Mouse (Mus musculus): Measurements from ENCODE around the gene Phactr1.

Gene Phactr1

GRCm38 (mm10) chr13:43123895-43124682, 443.7 kb downstream of the Phactr1 start:
- no peak for DNase-seq (ENCODE audit: low read depth, low spot score)

GRCm38 (mm10) chr13:43124683-43125074, 444.3 kb downstream of the Phactr1 start:
- no peak for DNase-seq (ENCODE audit: low read depth, low spot score)

- no peak for DNase-seq (ENCODE audit: low read depth, low spot score)
Measured at GRCm38 (mm10) chr13:43130161-43130560, 449.7 kb downstream of the Phactr1 start.

GRCm38 (mm10) chr13:43131741-43132191, 451.3 kb downstream of the Phactr1 start:
- no peak for DNase-seq (ENCODE audit: low read depth, low spot score)

GRCm38 (mm10) chr13:43132859-43133258, 452.4 kb downstream of the Phactr1 start:
- DNase-seq (ENCODE audit: low read depth, low spot score), result no peak

- DNase-seq (ENCODE audit: low read depth, low spot score), result no peak
Measured at GRCm38 (mm10) chr13:43133400-43133799, 453.0 kb downstream of the Phactr1 start.

GRCm38 (mm10) chr13:43134468-43134867, 454.0 kb downstream of the Phactr1 start:
- DNase-seq (ENCODE audit: low read depth, low spot score), result no peak

- DNase-seq (ENCODE audit: low read depth, low spot score), result no peak
Measured at GRCm38 (mm10) chr13:43144720-43145418, 464.4 kb downstream of the Phactr1 start.

- no peak for DNase-seq (ENCODE audit: low read depth, low spot score)
Measured at GRCm38 (mm10) chr13:43146515-43147258, 466.3 kb downstream of the Phactr1 start.

GRCm38 (mm10) chr13:43148692-43149091, 468.3 kb downstream of the Phactr1 start:
- no peak for DNase-seq (ENCODE audit: low read depth, low spot score)

- DNase-seq (ENCODE audit: low read depth, low spot score), result no peak
Measured at GRCm38 (mm10) chr13:43149661-43150060, 469.2 kb downstream of the Phactr1 start.

- DNase-seq (ENCODE audit: low read depth, low spot score), result no peak
Measured at GRCm38 (mm10) chr13:43152005-43152520, 471.6 kb downstream of the Phactr1 start.

GRCm38 (mm10) chr13:43157370-43157769, 476.9 kb downstream of the Phactr1 start:
- DNase-seq (ENCODE audit: low read depth, low spot score), result no peak

- no peak for DNase-seq (ENCODE audit: low read depth, low spot score)
Measured at GRCm38 (mm10) chr13:43158281-43158680, 477.9 kb downstream of the Phactr1 start.

GRCm38 (mm10) chr13:43159429-43159828, 479.0 kb downstream of the Phactr1 start:
- DNase-seq (ENCODE audit: low read depth, low spot score), result no peak

GRCm38 (mm10) chr13:43167721-43168120, 487.3 kb downstream of the Phactr1 start:
- no peak for DNase-seq (ENCODE audit: low read depth, low spot score)

- peak; percentile 95 for DNase-seq (ENCODE audit: low read depth, low spot score)
Measured at GRCm38 (mm10) chr13:43171020-43171710, 490.7 kb downstream of the Phactr1 start, which contains the start of gene Tbc1d7. Gene Tbc1d7, minus strand, starts transcription at chr13:43171501.

- DNase-seq (ENCODE audit: low read depth, low spot score), result no peak
Measured at GRCm38 (mm10) chr13:43172036-43172713, 491.8 kb downstream of the Phactr1 start.

- peak; percentile 64 for DNase-seq (ENCODE audit: low read depth, low spot score)
Measured at GRCm38 (mm10) chr13:43173262-43173661, 492.8 kb downstream of the Phactr1 start.

- DNase-seq (ENCODE audit: low read depth, low spot score), result no peak
Measured at GRCm38 (mm10) chr13:43176676-43177075, 496.3 kb downstream of the Phactr1 start.

- no peak for DNase-seq (ENCODE audit: low read depth, low spot score)
Measured at GRCm38 (mm10) chr13:43177317-43177716, 496.9 kb downstream of the Phactr1 start.

Data from embryo, embryonic 11.5 days (tissue).